16 mouse cellular contexts compared by ENCODE assay signal in the genomic region with DNA sequence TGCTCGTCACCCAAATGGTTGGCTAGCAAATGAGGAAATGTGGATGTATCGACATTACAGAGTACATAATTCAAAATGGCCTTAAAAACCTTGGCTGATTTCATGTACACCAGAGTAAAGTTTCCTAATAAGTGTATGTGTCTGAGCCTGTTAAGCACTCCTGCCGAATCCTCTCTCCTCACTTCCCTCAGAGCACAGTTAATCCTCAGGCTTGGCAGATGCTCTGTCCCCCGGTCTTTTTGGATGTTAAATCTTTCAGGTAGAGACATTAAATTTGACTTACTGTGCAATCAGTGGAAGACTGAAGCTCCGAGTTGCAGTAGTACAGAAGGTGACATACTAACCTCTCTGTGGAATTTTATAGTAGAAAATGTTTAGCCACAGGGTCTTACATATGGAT.
"Had no signal": no experiment of that assay in that cellular context is flagged by ENCODE, and none has a peak within 500 bp of the region (broad histone marks: within the 10 kb centered on the region; RNA-seq: fewer than 3 reads in every experiment).

No protein-coding gene starts in this region.

- DNase-seq: heart, postnatal 10 days; heart, postnatal 14 days; heart, postnatal 36 days; heart, postnatal 4 days; kidney, adult 11 months; kidney, adult 18-20 months; kidney, adult 2 months; kidney, adult 8-10 months; kidney, adult 9 months; kidney, postnatal 10 days; kidney, postnatal 14 days; kidney, postnatal 25 days; kidney, postnatal 36 days; kidney, postnatal 4 days; layer of hippocampus, adult 9-11 months; layer of hippocampus, postnatal 36 days had no signal
